Mouse (Mus musculus): ENCODE results near the gene Smpd3. TPM values are rescaled to one million over a fixed set of nuclear protein-coding genes. Genes with fewer than 3 reads are reported as not detected.

Gene Smpd3
- polyA plus RNA-seq, 1 experiment from 2014 or later, result 0.77 TPM

DNA sequence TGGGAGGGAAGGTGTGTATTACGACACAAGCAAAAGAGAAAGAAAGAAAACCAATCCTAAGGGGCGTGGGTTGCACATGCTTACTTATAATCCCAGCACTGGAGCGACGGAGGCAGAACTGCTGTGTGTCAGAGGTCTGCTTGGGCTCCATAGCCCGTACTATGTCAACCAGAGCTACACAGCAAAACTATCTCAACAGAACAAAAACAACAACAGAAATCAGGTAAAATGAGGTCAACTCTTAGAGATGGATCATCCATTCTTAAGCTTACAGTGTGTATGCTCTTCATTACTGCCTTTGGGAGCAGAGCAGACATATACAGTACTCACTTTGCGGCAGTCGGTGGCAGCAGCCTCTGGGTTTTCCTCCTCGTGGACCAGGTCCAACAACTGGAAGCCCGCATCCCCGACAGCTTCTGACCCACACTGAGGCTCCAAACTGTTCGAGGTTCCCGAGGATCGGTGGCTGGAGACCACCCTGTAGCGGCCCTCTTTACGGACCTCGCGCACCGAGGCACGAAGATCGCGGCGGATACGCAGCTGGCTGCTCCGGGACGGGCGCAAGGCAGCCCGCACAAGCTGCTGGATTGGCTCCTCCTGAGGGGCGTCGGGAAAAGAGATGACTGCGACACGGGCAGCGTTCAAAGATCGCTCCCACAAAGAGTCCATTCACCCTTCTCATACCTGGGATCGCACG is 127.6 kb downstream of the Smpd3 start:
- no peaks in the 10 kb centered on the region for H3K27me3 ChIP-seq (ENCODE audit: control insufficient read depth, insufficient read depth, low read depth, low read length)
- peaks cover 8% of the 10 kb centered on the region; the same call in 1 of the 2 replicates for H3K36me3 ChIP-seq (ENCODE audit: control insufficient read depth, insufficient read depth)
- WGBS (ENCODE audit: insufficient replicate concordance), result under 1% methylated on average over 35 of the region's 35 CpGs
- peak overlapping the region; percentile 94 for H3K9ac ChIP-seq (ENCODE audit: low read depth, low read length)
- peak overlapping the region; percentile 93 for H3K4me3 ChIP-seq (ENCODE audit: low read depth, low read length)
- ATAC-seq (ENCODE audit: low read depth), result peak; percentile 50
- H3K9me3 ChIP-seq (replicated peaks; ENCODE audit: control insufficient read depth, low read length), result no peaks in the 10 kb centered on the region
- H3K4me1 ChIP-seq (ENCODE audit: control insufficient read depth, low read depth, low read length), result peaks cover 12% of the 10 kb centered on the region
- peak overlapping the region; percentile 90 for H3K27ac ChIP-seq (ENCODE audit: low read length)
- peak overlapping the region; percentile 84 for H3K4me2 ChIP-seq (ENCODE audit: low read depth, low read length)

Other genes with a start within 250 kb of the Smpd3 start
- 17.5 and 20.1 TPM in 2 replicates for gene Esrp2, start 201.0 kb downstream of the Smpd3 start, polyA plus RNA-seq (2015; fragmentation: Nextera tagmentation; extraction: Ambion mirVana)
- 8.8 and 9.1 TPM in 2 replicates for gene Pla2g15, start 187.6 kb downstream of the Smpd3 start, polyA plus RNA-seq (2015; fragmentation: Nextera tagmentation; extraction: Ambion mirVana)
- 4.1 and 4.3 TPM in 2 replicates for gene Slc7a6, start 169.1 kb downstream of the Smpd3 start, polyA plus RNA-seq (2015; fragmentation: Nextera tagmentation; extraction: Ambion mirVana)
- 9.2 and 9.7 TPM in 2 replicates for gene Slc7a6os, start 127.1 kb downstream of the Smpd3 start, polyA plus RNA-seq (2015; fragmentation: Nextera tagmentation; extraction: Ambion mirVana)
- 18.0 and 19.7 TPM in 2 replicates for gene Prmt7, start 127.1 kb downstream of the Smpd3 start, polyA plus RNA-seq (2015; fragmentation: Nextera tagmentation; extraction: Ambion mirVana)
- gene Zfp90, start 77.3 kb upstream of the Smpd3 start, polyA plus RNA-seq (2015; fragmentation: Nextera tagmentation; extraction: Ambion mirVana), result 2.1 and 2.8 TPM in 2 replicates
- gene 6030452D12Rik, start 162.5 kb upstream of the Smpd3 start, polyA plus RNA-seq (2015; fragmentation: Nextera tagmentation; extraction: Ambion mirVana), result not detected in 2 replicates
- 1.2 and 1.4 TPM in 2 replicates for gene Cdh3, start 172.9 kb upstream of the Smpd3 start, polyA plus RNA-seq (2015; fragmentation: Nextera tagmentation; extraction: Ambion mirVana)
- 6.8 and 7.2 TPM in 2 replicates for gene Gm10073, start 235.5 kb upstream of the Smpd3 start, polyA plus RNA-seq (2015; fragmentation: Nextera tagmentation; extraction: Ambion mirVana)